Mouse (Mus musculus) naive thymus-derived CD4-positive, alpha-beta T cell, adult 2 months (primary cell): ENCODE measurements at regions not wholly inside any gene's neighbourhood (a gene's known extent, or its start where the extent isn't known, plus 50 kb on each side); places are given as distances from the start of the nearest gene placed in this dataset.

ENCODE experiments used
- DNase-seq: peaks from one replicate; pipeline ENCODE4 v3.0.0-alpha.2; 2011; ENCODE audit warnings: low read depth

- DNase-seq = no peak
These were observed 70.3 kb downstream of the Matn1 start for GRCm38 (mm10) chr4:131014301-131015081.

GRCm38 (mm10) chr4:131015156-131015555, 71.0 kb downstream of the Matn1 start:
- DNase-seq = no peak

GRCm38 (mm10) chr4:131023601-131024000, 79.4 kb downstream of the Matn1 start:
- no peak for DNase-seq

GRCm38 (mm10) chr4:131036292-131036691, 92.1 kb downstream of the Matn1 start:
- DNase-seq = no peak

- DNase-seq = no peak
These were observed 93.0 kb downstream of the Matn1 start for GRCm38 (mm10) chr4:131037179-131037578.

- DNase-seq = no peak
These were observed 95.5 kb downstream of the Matn1 start for GRCm38 (mm10) chr4:131039686-131040085.

- DNase-seq = no peak
These were observed 97.0 kb downstream of the Matn1 start for GRCm38 (mm10) chr4:131041210-131041609.

GRCm38 (mm10) chr4:131046101-131046500, 101.9 kb downstream of the Matn1 start:
- DNase-seq = no peak

GRCm38 (mm10) chr4:131046969-131047650, 102.9 kb downstream of the Matn1 start:
- DNase-seq = no peak

GRCm38 (mm10) chr4:131056293-131056692, 112.1 kb downstream of the Matn1 start:
- DNase-seq = no peak

- no peak for DNase-seq
These were observed 115.4 kb downstream of the Matn1 start for GRCm38 (mm10) chr4:131059572-131059971.

- DNase-seq = no peak
These were observed 116.1 kb downstream of the Matn1 start for GRCm38 (mm10) chr4:131060191-131060680.

- no peak for DNase-seq
These were observed 116.5 kb downstream of the Matn1 start for GRCm38 (mm10) chr4:131060706-131061105.

GRCm38 (mm10) chr4:131062592-131062991, 118.4 kb downstream of the Matn1 start:
- no peak for DNase-seq

GRCm38 (mm10) chr4:131066186-131066939, 122.2 kb downstream of the Matn1 start:
- no peak for DNase-seq

GRCm38 (mm10) chr4:131070566-131070965, 126.4 kb downstream of the Matn1 start:
- DNase-seq = no peak

- no peak for DNase-seq
These were observed 128.4 kb downstream of the Matn1 start for GRCm38 (mm10) chr4:131072623-131073022.

- DNase-seq = no peak
These were observed 129.2 kb downstream of the Matn1 start for GRCm38 (mm10) chr4:131073420-131073819.

GRCm38 (mm10) chr4:131075326-131075932, 131.2 kb downstream of the Matn1 start:
- no peak for DNase-seq

- DNase-seq = no peak
These were observed 132.4 kb downstream of the Matn1 start for GRCm38 (mm10) chr4:131076628-131077027.

GRCm38 (mm10) chr4:131080113-131080512, 135.9 kb downstream of the Matn1 start:
- no peak for DNase-seq

GRCm38 (mm10) chr4:131083405-131083804, 139.2 kb downstream of the Matn1 start:
- no peak for DNase-seq
